Mouse (Mus musculus) kidney, postnatal 10 days (tissue): ENCODE results near the gene Myo5a.

Source experiments
- DNase-seq: peaks from one replicate; pipeline ENCODE4 v3.0.0; 2021; ENCODE audit warnings: mixed read lengths

The Myo5a gene

GRCm38 (mm10) chr9:75070457-75071028 lies at the start of gene Myo5a:
Gene Myo5a, plus strand, starts transcription at chr9:75071015.
- no peak for DNase-seq

- no peak for DNase-seq
These were observed 48.3 kb upstream of the Myo5a start for GRCm38 (mm10) chr9:75022546-75022945.

- no peak for DNase-seq
These were observed 47.5 kb upstream of the Myo5a start for GRCm38 (mm10) chr9:75023150-75023894.

- DNase-seq, result no peak
These were observed 46.7 kb upstream of the Myo5a start for GRCm38 (mm10) chr9:75024089-75024488.

DNA sequence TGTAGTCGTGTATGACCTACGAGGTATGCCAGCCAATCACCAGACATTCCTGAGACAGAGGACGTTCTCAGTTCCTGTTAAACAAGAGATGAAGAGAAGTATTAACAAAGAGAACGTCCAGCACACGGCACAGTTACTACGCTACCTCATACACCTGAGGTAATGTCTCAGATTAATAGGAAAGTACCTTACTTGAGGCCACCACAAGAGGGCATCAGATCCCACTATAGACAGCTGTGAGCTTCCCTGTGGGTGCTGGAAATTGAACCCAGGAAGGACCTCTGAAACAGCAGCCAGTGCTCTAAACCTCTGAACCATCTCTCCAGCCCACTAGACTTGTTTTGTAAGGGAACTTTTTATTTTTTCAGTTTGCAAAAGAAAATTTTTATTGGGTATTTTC lies 45.1 kb upstream of the Myo5a start:
- no peak for DNase-seq

GRCm38 (mm10) chr9:75032408-75032807 lies 38.4 kb upstream of the Myo5a start:
- DNase-seq, result no peak

DNA sequence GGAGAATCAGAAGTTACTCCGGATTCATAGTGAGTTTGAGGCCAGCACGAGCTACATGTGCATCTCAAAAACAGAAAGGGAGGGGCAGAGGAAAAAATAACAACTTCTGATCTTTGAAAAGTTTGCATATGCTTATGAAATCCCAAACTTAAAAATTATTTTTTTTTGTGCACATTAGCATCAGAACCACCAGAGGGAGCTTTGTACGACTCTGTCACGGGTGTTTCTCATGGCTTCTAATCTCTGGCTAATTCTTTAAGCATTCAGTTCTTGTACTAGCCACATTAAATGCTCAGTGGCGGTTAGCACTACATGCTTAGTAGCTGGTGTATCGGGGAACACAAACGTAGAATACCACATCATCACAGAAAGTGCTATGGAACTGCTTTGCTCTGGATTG lies 37.7 kb upstream of the Myo5a start:
- no peak for DNase-seq

GRCm38 (mm10) chr9:75034691-75035090 lies 36.1 kb upstream of the Myo5a start:
- DNase-seq, result no peak

- DNase-seq, result no peak
These were observed 34.9 kb upstream of the Myo5a start for GRCm38 (mm10) chr9:75035944-75036343.

GRCm38 (mm10) chr9:75037451-75038356 lies 33.1 kb upstream of the Myo5a start, which contains the start of gene Arpp19:
Gene Arpp19, plus strand, starts transcription at chr9:75037614.
- peak; percentile 89 for DNase-seq

- no peak for DNase-seq
These were observed 32.5 kb upstream of the Myo5a start for GRCm38 (mm10) chr9:75038357-75038688.

GRCm38 (mm10) chr9:75040566-75040965 lies 30.2 kb upstream of the Myo5a start:
- no peak for DNase-seq

- DNase-seq, result no peak
These were observed 28.8 kb upstream of the Myo5a start for GRCm38 (mm10) chr9:75041840-75042525.

- no peak for DNase-seq
These were observed 27.6 kb upstream of the Myo5a start for GRCm38 (mm10) chr9:75043191-75043590.

DNA sequence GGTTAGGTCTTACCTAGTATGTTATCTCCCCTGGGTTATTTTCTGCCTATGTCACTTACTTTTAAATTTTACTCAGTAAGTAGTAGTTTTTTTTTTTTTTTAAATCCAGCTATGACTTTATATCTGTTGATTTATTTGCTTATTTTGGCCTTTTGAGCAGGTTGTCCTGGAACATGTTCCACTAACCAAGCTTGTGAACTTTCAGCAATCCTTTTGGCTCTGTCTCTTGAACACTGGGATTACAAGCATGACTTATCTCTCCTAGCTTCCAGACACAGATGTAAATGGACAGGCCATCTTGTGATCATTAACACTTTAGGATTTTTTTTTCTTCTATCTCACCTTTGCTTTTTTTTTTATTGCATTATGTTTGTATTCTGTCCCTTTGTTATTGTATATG lies 23.7 kb upstream of the Myo5a start:
- no peak for DNase-seq

- no peak for DNase-seq
These were observed 21.7 kb upstream of the Myo5a start for GRCm38 (mm10) chr9:75049100-75049499.

DNA sequence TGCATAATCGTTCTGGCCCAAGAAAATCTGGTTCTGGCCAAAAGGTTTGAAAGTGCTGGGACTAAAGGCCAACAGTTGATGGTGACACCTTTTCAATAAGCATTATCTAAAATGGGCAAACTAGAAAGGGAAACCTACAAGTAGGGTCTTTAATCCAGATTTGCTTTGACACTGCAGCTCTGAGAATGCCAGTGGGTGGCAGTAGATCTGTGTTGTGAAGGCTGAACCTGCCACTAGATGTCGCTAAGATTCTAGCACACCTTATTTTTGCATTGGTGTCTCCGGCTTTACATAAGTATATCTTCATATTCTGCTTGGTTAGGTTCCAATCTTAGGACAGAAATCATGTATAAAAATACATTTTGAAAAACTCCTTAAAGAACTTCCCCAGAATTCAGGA lies 20.8 kb upstream of the Myo5a start:
- peak; percentile 80 for DNase-seq

DNA sequence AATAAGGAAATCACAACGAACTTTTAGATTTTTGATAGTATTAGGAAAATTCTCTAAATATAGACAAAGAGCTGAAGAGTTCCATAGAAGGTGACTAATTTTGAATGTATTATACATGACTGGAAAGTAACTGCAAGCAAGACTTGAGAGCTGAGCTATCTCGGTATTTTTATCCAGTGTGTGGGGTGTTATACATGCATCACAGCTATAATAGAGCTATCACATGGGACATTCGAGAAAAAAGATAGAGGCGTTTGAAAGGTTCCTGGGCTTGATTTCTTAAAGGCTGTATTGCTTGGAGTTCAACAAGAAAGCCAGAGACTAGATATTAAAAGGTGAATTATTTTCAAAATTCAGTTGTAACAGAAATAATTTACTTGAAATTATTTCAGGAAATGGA lies 19.0 kb upstream of the Myo5a start:
- no peak for DNase-seq

GRCm38 (mm10) chr9:75055046-75055445 lies 15.8 kb upstream of the Myo5a start:
- no peak for DNase-seq

- peak; percentile 19 for DNase-seq
These were observed 6.0 kb upstream of the Myo5a start for GRCm38 (mm10) chr9:75064678-75065331.

GRCm38 (mm10) chr9:75071029-75071705 lies 352 bp downstream of the Myo5a start:
- peak; percentile 85 for DNase-seq

- DNase-seq, result peak; percentile 37
These were observed 934 bp downstream of the Myo5a start for GRCm38 (mm10) chr9:75071706-75072192.
